Mouse (Mus musculus): ENCODE data around the gene Sult2a5.

Sult2a5 gene

DNA sequence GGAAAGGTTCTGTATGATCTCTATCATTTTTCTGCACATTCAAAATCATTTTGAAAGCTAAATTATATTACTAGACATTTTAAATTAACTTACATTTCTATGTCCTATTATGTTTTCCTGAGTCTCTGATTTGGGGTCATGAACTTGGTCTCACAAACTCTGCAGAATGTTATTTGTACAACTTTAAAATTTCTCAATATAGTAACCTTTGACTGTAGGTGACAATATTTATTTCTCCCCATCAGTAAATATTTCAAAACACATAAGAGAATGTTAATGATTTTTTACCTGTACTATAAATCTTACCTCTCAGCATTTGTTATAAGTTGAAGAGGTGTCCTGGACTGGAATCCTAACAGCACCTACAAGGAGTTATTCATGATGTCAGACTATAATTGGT, at the start of gene Sult2a5:
Sult2a5 (plus strand) TSS at position 301 of the 400 bp plus-strand sequence.
- DNase-seq (ENCODE audit: low read depth, low spot score): no peak

Measured in CD4-positive, CD25-positive, alpha-beta regulatory T cell, adult 2 months (primary cell).